Mouse (Mus musculus) v-Abl transformed pro-B cells (cell line): Measurements from ENCODE around the gene Mark1.

Experiments
- in situ Hi-C, 2 experiments: fragments of 400-800 bp; cut with MboI; formaldehyde crosslinking; loops; one replicate each; pipeline ENCODE4 v1.15.1; 2025; ENCODE audit not compliant: unreplicated experiment in 2 of 2

Gene Mark1

DNA sequence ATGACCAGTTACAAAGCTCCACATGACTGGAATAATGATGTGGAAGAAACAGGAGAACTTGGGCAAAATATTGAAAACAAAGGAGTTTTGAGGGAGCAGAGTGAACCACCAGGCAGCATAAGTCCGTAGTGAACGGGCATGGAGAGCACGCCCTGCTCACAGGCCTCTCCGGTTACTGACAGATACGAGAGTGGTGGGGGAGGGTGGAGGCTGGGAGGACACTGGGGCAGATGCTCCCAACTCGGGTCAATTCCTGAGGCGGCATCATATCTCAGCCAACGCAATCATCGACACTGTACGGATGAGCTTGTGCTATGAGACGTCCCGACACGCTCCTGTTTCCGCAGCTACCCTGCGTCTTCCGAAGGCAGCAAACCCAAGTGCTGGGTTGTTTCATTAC lies 102.0 kb downstream of the Mark1 start:
- in situ Hi-C loops, result no loop called here

GRCm38 (mm10) chr1:184891998-184892397 lies 107.4 kb downstream of the Mark1 start:
- in situ Hi-C loops, result no loop called here

DNA sequence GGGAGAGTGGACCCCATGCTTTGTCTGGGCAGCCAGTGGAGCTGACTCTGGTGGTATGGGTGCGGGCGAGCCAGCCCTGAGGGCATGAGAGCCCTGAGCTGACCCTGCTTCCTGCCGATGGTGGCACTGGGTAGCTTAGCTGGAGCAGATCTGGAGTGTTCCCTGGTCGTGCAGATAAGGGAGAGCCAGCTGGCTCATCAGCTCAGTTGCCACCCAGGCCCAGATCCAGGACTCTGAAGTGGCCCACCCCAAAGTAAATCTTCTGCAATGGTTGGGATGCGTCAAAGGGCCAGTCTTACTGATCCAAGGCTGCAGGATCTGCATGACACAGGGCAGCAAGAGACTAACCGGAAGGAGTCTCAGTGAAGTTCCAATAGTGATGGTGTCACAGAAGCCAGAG lies 109.9 kb downstream of the Mark1 start:
- in situ Hi-C loops, result no loop called here

GRCm38 (mm10) chr1:184886160-184886559 lies 113.2 kb downstream of the Mark1 start:
- in situ Hi-C loops, result no loop called here

DNA sequence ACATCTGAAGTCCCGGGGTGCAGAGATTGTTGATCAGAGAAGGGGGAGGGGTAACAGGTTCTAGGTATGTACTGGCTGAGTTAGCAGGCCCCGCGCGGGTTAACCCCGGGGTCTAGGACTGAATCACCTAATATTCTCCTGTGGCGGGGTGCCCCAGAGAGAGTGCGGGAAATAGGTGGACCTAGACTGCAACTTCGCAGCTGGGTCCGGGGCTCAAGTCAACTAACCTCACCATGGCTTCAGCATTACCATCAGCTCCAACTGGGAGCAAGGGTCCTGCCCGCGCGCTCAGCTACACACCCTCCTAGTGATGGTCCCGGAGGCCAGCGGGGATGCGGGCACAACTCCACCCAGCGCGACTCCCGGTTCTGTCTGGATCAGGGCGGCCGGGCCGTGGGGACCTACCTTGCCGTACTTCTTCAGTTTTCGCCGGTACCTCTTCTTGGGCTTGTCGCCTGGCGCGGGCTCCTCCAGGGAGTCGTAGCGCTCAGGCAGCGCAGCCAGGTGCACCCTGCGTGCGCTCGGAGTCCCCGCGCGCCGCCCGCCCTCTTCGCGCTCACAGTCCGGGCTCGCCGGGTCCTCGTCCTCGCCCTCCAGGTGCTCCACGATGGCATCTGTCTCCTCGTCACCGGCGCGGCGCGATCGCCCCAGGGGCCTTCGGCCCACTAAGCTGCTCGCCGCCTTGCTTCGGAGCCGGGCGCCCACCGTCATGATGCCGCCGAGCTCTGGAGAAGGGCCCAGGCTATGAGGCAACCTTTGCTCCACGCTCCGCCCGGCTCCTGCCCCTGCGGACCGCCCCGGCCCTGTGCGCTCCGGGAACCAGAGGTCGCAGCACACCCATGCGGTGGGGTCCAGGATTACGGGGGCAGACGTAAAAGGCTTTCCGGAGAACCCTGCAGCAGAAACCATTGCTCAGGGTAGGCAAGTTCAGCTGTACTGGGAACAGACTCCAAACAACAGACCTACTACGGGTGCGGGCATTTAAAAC lies 116.8 kb downstream of the Mark1 start, which contains the start of gene C130074G19Rik:
Gene C130074G19Rik (minus strand): TSS at position 938 of the 988 bp plus-strand sequence.
- in situ Hi-C loops, result no loop called here

DNA sequence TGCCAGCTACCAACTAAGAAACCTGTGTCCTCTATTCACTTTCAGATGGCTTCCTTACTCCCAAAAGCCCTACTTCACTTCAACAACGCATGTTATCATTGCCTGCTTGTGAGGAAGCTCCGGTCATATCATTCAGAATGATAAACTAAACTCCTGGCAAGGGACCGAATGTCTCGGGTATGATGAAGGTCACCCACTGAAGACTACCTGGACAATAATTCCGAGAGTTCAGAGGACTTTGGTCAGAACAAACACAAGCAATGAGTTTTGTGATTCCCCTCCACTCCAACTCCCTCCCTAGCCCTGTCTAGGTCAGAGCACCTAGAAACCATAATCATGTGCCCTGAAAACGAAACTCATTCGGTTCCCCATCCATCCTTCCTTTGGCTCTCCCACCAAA lies 117.5 kb downstream of the Mark1 start:
- in situ Hi-C loops, result no loop called here

GRCm38 (mm10) chr1:184881211-184881610 lies 118.2 kb downstream of the Mark1 start:
- in situ Hi-C loops, result no loop called here

- in situ Hi-C loops, result no loop called here
Observed at GRCm38 (mm10) chr1:184878860-184879259, 120.5 kb downstream of the Mark1 start.

DNA sequence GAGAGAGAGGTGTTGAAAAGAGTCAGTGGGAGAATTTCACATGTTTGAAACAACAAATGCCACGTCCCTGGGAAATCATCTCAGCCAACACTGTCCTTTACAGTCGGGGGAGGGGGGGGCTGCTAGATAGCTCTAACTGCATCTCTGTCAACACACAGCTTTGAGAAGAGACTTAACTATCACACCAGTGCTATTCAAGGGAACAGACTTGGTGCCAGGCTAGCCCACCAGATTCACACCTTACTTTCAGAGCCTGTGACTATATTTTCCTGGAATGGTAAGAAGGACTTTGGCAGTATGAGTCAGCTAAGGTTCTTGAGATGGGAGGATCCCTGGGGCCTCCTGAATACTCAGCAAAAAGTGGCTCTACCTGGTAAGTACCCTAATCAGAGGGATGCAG lies 122.1 kb downstream of the Mark1 start:
- in situ Hi-C loops, result no loop called here

- in situ Hi-C loops, result no loop called here
Observed at GRCm38 (mm10) chr1:184873910-184874309, 125.5 kb downstream of the Mark1 start.

DNA sequence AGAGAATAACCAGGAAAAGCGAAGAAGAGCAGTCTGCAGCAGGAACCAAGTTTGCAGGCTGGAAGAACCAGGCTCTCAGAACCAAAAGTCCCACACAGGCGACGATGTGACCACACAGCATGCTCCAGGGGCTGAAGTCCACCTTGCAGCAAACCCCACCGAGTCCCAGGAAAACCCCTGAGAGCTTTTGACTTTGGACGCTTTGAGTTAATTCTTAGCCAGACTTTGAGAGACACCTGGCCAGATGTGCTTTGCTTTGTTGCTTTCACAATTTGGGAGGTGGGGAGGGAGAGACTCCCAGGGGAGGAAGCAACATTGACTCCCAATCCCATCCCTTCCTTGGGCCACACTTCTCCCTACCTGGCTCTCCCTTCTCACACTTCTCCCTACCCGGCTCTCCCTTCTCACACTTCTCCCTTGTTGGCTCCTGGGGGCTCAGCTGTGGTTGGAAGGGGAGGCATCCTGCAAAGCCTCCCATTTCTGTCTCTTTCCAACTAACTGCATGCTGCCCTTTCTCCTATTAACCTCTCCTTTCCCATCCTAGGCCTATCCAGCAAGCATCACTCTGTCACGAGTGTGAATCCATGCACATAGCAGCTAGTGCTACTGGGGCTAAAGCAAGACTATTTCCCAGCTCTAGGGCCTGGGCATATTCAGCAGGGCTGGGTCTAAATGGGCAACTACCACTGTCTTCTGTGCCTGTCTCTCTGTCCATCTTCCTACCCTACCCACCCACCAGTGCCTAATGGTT lies 127.1 kb downstream of the Mark1 start:
- in situ Hi-C loops, result no loop called here

DNA sequence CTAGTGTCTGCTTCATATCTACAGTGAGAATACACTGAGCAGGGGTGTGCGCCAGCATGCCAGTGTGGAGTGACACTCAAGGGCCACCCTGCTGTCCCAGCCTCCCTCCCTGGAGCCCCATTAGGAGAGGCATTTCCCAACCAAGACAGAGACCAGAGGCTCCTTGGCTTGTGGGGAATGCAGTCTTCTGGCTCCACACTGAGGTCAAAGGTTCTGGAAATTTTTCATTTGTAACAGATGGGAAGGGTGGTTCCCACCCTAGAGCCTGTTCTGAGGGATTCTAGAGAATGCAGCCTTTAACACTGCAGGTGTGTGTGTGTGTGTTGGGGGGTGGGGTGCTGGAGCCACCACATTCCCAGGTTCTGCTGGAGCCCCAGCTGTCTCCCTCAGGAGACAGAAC lies 127.9 kb downstream of the Mark1 start:
- in situ Hi-C loops, result no loop called here

DNA sequence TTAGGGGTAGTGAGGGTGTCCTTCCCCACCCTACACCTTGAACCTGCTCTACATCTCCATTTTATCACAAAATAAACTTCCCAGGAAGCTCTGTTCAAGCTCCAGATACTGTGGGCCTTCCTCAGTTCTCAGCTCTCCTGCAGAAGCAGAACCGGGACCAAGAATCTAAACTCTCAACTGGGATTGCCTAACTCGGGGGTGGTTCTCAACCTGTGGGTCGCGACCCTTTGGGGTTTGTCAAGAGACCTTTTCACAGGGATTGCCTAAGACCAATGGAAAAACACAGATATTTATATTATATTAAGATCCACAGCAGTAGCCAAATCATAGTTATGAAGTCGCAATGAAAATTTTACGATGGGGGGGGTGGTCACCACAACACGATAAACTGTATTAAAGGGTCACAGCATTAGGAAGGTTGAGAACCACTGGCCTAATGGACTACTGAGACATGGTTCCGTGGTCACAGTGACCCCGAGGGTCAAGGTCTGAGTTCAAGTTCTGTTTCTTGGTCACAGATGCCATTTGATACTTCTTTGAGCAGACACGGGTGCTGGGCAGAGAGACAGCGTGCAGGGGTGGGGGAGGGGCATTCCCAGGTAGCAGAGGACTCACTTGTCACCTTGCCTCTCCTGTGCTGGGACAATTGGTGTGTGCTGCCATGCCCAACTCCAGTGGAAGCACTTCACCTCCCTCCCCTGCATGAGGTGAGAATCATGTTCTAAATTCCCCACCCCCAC lies 128.6 kb downstream of the Mark1 start:
- in situ Hi-C loops, result no loop called here

DNA sequence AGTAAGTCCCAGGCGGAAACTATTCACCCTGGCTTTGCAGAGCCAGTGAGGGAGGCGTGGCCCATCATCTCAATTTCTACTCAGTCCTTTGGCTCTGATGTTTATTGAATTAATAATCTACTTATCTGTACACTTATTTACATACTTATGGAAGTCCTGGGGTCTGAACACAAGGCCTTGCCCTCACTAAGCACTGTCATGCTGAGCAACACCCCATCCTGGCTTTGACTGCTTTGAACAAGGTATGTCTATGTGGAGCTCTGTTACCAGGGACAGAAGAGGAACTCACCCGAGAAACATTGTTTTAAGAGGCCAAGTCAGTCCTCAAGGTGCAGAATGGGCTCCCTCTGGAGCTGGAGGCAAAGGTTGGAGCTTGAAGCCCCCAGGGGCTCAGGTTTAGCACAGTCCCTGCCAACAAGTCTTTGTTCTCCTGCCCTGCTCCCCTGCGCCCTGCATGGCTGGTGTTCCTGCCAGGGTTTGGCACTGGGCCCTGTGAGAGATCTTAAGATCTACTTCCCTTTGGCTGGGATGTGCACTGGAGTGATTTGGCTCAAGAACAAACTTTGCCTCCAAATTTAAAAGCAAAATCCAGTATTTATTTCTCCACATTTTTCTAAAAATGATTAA lies 129.3 kb downstream of the Mark1 start:
- in situ Hi-C loops, result no loop called here

- in situ Hi-C loops, result no loop called here
Observed at GRCm38 (mm10) chr1:184867640-184868120, 131.7 kb downstream of the Mark1 start.

DNA sequence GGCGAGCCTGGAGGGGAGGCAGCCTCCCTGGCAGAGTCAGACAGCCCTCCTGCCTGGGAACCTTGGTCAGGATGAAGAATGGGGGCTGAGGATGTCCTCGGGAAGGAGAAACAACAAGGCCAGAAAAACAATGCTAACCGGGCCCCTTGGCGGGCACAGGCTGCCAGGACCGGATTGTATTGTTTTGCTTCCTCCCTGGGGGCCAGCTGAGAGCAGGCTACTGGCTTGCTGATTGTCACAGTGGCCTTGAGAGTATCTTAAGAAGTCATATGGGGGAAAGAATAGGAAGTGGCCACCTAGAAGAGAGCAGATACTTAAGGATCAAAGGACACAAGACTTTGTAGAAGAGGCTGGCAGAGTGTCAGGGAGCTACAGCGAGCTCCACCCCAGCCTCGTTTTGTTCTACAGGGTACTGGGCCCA lies 135.0 kb downstream of the Mark1 start:
- in situ Hi-C loops, result no loop called here

GRCm38 (mm10) chr1:184862636-184863035 lies 136.7 kb downstream of the Mark1 start:
- in situ Hi-C loops, result no loop called here

DNA sequence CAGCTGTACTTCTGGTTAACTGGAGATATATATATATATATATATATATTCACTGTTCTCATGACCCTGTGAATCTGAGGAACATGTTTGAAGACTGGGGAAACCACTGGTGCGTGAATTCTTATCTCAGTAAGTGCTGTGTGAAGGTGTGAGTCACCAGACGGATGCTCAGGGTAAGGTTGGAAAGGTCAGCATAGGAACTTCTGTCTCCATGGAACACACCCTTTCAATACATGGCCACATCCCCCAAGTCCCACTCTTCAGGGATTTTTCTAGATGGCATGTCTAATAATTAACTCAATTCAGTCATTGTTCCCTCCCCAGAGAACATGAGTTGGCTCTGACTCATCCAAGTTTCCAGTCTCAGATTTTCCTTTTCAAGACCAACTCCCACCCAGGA lies 137.8 kb downstream of the Mark1 start:
- in situ Hi-C loops, result no loop called here

DNA sequence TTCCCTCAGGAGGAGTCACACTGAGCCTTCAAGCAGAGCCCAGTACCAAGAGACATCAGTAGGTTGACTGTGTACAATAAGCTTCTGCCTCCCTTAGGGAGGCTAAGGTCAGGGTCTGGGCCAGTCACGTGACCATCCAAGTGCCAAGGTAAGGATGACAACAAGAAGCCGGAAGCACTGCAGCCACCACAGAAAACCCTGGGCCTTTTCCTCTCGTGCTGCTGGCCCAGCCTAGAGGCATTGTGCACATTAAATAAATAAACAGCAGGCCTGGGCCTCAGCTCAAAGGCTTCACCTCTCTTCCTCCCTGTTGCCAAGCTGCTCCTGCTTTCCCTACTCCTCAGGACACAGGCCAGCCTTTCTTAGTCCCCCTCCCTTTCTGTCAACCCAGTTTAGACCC lies 139.1 kb downstream of the Mark1 start:
- in situ Hi-C loops, result no loop called here

- in situ Hi-C loops, result no loop called here
Observed at GRCm38 (mm10) chr1:184858253-184858652, 141.1 kb downstream of the Mark1 start.
